Mouse (Mus musculus) neural tube, embryonic 13.5 days (tissue): ENCODE data around the gene Ptprk. TPM values are rescaled to one million over a fixed set of nuclear protein-coding genes. Genes with fewer than 3 reads are reported as not detected.

Source experiments
- ATAC-seq: fragments of 200-750 bp; cut with Nextera tagmentation; 2 replicates; pipeline ENCODE4 v1.8.0; 2017; ENCODE audit warnings: low read depth, mild to moderate bottlenecking, moderate TSS enrichment, moderate library complexity
- H3K27ac ChIP-seq: fragments of 300-500 bp; sonication (generic); replicated peaks from 2 replicates; pipeline ENCODE4 v1.5.1; 2015; ENCODE audit warnings: moderate library complexity, mild to moderate bottlenecking, inconsistent platforms
- H3K27me3 ChIP-seq: fragments of 300-500 bp; sonication (generic); 2 replicates; pipeline ENCODE4 v1.6.1; 2015; ENCODE audit warnings: mild to moderate bottlenecking, inconsistent platforms
- H3K36me3 ChIP-seq: fragments of 300-500 bp; sonication (generic); 2 replicates; pipeline ENCODE4 v1.6.1; 2015; ENCODE audit warnings: mild to moderate bottlenecking, inconsistent platforms
- H3K4me1 ChIP-seq: fragments of 300-500 bp; sonication (generic); replicated peaks from 2 replicates; pipeline ENCODE4 v1.6.1; 2015; ENCODE audit warnings: inconsistent platforms
- H3K4me2 ChIP-seq: fragments of 300-500 bp; sonication (generic); 2 replicates; pipeline ENCODE4 v1.6.1; 2015; ENCODE audit warnings: inconsistent platforms, mild to moderate bottlenecking, moderate library complexity
- H3K4me3 ChIP-seq: fragments of 300-500 bp; sonication (generic); 2 replicates; pipeline ENCODE4 v1.5.1; 2015; ENCODE audit warnings: mild to moderate bottlenecking, inconsistent platforms
- H3K9ac ChIP-seq: fragments of 300-500 bp; sonication (generic); 2 replicates; pipeline ENCODE4 v1.6.1; 2015; ENCODE audit warnings: moderate library complexity, mild to moderate bottlenecking, inconsistent platforms
- H3K9me3 ChIP-seq: fragments of 300-500 bp; sonication (generic); 2 replicates; pipeline ENCODE4 v1.6.1; 2016; ENCODE audit warnings: inconsistent platforms
- WGBS: fragments of 180-500 bp; shearing (Covaris S2); methylation state at CpG from one replicate; pipeline ENCODE4 v1.1.7; 2015; 5-methylcytosine and 5-hydroxymethylcytosine counted together
- polyA plus RNA-seq: library from polyadenylated mRNA; unstranded; fragments of >200 nt; fragmentation: Nextera tagmentation; extraction: Ambion mirVana; gene quantifications from 2 replicates; pipeline ENCODE4 v1.2.1, GENCODE M21; 2015

Gene Ptprk
- polyA plus RNA-seq, 1 experiment from 2014 or later, result 22.4 TPM

- Histone ChIP-seq H3K27ac (no peak overlapping the region), H3K27me3 (no peaks in the 10 kb centered on the region), H3K4me3 (no peak overlapping the region), H3K4me1 (no peaks in the 10 kb centered on the region), H3K9ac (no peak overlapping the region), H3K36me3 (no peaks in the 10 kb centered on the region), H3K4me2 (no peak overlapping the region), H3K9me3 (no peaks in the 10 kb centered on the region)
- 72% methylated on average over 1 of the region's 1 CpGs for WGBS
- no peak for ATAC-seq
Measured at GRCm38 (mm10) chr10:28396520-28396915, 321.9 kb downstream of the Ptprk start.

GRCm38 (mm10) chr10:28401796-28402195, 327.2 kb downstream of the Ptprk start:
- H3K4me3 ChIP-seq, result no peak overlapping the region
- no peaks in the 10 kb centered on the region for H3K9me3 ChIP-seq
- no peaks in the 10 kb centered on the region for H3K4me1 ChIP-seq
- H3K27ac ChIP-seq, result no peak overlapping the region
- H3K27me3 ChIP-seq, result no peaks in the 10 kb centered on the region
- no peak for ATAC-seq
- no peaks in the 10 kb centered on the region for H3K36me3 ChIP-seq
- no peak overlapping the region for H3K9ac ChIP-seq
- no peak overlapping the region for H3K4me2 ChIP-seq

GRCm38 (mm10) chr10:28408980-28409379, 334.4 kb downstream of the Ptprk start:
- Histone ChIP-seq H3K4me1 (no peaks in the 10 kb centered on the region), H3K36me3 (no peaks in the 10 kb centered on the region), H3K4me2 (no peak overlapping the region), H3K27ac (no peak overlapping the region), H3K9ac (no peak overlapping the region), H3K4me3 (no peak overlapping the region), H3K27me3 (no peaks in the 10 kb centered on the region), H3K9me3 (no peaks in the 10 kb centered on the region)
- ATAC-seq, result no peak
- 83% methylated on average over 2 of the region's 2 CpGs for WGBS

GRCm38 (mm10) chr10:28414823-28415222, 340.2 kb downstream of the Ptprk start:
- no peak overlapping the region for H3K4me2 ChIP-seq
- ATAC-seq, result peak; percentile 72
- 41% methylated on average over 4 of the region's 4 CpGs for WGBS
- H3K27ac ChIP-seq, result no peak overlapping the region
- no peaks in the 10 kb centered on the region for H3K27me3 ChIP-seq
- H3K9ac ChIP-seq, result no peak overlapping the region
- H3K4me3 ChIP-seq, result no peak overlapping the region
- 0 out of 2 replicates have a peak, but pooled peaks cover 3% of the 10 kb centered on the region for H3K4me1 ChIP-seq
- H3K9me3 ChIP-seq, result no peaks in the 10 kb centered on the region
- H3K36me3 ChIP-seq, result no peaks in the 10 kb centered on the region

- H3K36me3 ChIP-seq, result no peaks in the 10 kb centered on the region
- no peak overlapping the region for H3K27ac ChIP-seq
- no peak for ATAC-seq
- H3K4me1 ChIP-seq, result no peaks in the 10 kb centered on the region
- no peak overlapping the region for H3K4me3 ChIP-seq
- H3K27me3 ChIP-seq, result no peaks in the 10 kb centered on the region
- WGBS, result 26% methylated on average over 3 of the region's 3 CpGs
- H3K9ac ChIP-seq, result no peak overlapping the region
- no peak overlapping the region for H3K4me2 ChIP-seq
- no peaks in the 10 kb centered on the region for H3K9me3 ChIP-seq
Measured at GRCm38 (mm10) chr10:28422622-28423021, 348.0 kb downstream of the Ptprk start.

GRCm38 (mm10) chr10:28425371-28425770, 350.8 kb downstream of the Ptprk start:
- Histone ChIP-seq H3K9me3 (no peaks in the 10 kb centered on the region), H3K27me3 (no peaks in the 10 kb centered on the region), H3K4me1 (no peaks in the 10 kb centered on the region), H3K9ac (no peak overlapping the region), H3K36me3 (no peaks in the 10 kb centered on the region), H3K4me3 (no peak overlapping the region), H3K27ac (no peak overlapping the region), H3K4me2 (no peak overlapping the region)
- no peak for ATAC-seq

GRCm38 (mm10) chr10:28436084-28436483, 361.5 kb downstream of the Ptprk start:
- Histone ChIP-seq H3K9me3 (no peaks in the 10 kb centered on the region), H3K27ac (no peak overlapping the region), H3K4me2 (no peak overlapping the region), H3K36me3 (no peaks in the 10 kb centered on the region), H3K4me1 (no peaks in the 10 kb centered on the region), H3K27me3 (no peaks in the 10 kb centered on the region), H3K9ac (no peak overlapping the region), H3K4me3 (no peak overlapping the region)
- 81% methylated on average over 1 of the region's 1 CpGs for WGBS
- no peak for ATAC-seq

GRCm38 (mm10) chr10:28449853-28450252, 375.2 kb downstream of the Ptprk start:
- no peak overlapping the region for H3K4me2 ChIP-seq
- H3K27ac ChIP-seq, result no peak overlapping the region
- H3K27me3 ChIP-seq, result no peaks in the 10 kb centered on the region
- no peaks in the 10 kb centered on the region for H3K4me1 ChIP-seq
- no peak for ATAC-seq
- WGBS, result 75% methylated on average over 4 of the region's 4 CpGs
- no peaks in the 10 kb centered on the region for H3K36me3 ChIP-seq
- H3K4me3 ChIP-seq, result no peak overlapping the region
- no peaks in the 10 kb centered on the region for H3K9me3 ChIP-seq
- no peak overlapping the region for H3K9ac ChIP-seq

- Histone ChIP-seq H3K27ac (no peak overlapping the region), H3K27me3 (no peaks in the 10 kb centered on the region), H3K9ac (no peak overlapping the region), H3K4me1 (no peaks in the 10 kb centered on the region), H3K36me3 (no peaks in the 10 kb centered on the region), H3K9me3 (no peaks in the 10 kb centered on the region), H3K4me2 (no peak overlapping the region), H3K4me3 (no peak overlapping the region)
- ATAC-seq, result no peak
- 65% methylated on average over 1 of the region's 1 CpGs for whole genome bisulfite sequencing
Measured at GRCm38 (mm10) chr10:28450642-28451041, 376.0 kb downstream of the Ptprk start.

- Histone ChIP-seq H3K9ac (no peak overlapping the region), H3K9me3 (no peaks in the 10 kb centered on the region), H3K27ac (no peak overlapping the region), H3K36me3 (no peaks in the 10 kb centered on the region), H3K27me3 (no peaks in the 10 kb centered on the region), H3K4me3 (no peak overlapping the region), H3K4me1 (no peaks in the 10 kb centered on the region), H3K4me2 (no peak overlapping the region)
- whole genome bisulfite sequencing, result 60% methylated on average over 1 of the region's 1 CpGs
- no peak for ATAC-seq
Measured at GRCm38 (mm10) chr10:28458027-28458426, 383.4 kb downstream of the Ptprk start.

- WGBS, result 83% methylated on average over 1 of the region's 1 CpGs
- no peaks in the 10 kb centered on the region for H3K36me3 ChIP-seq
- no peak for ATAC-seq
- peaks cover 5% of the 10 kb centered on the region; the same call in 1 of the 2 replicates for H3K4me1 ChIP-seq
- H3K9me3 ChIP-seq, result no peaks in the 10 kb centered on the region
- no peak overlapping the region for H3K9ac ChIP-seq
- H3K4me2 ChIP-seq, result no peak overlapping the region
- H3K4me3 ChIP-seq, result no peak overlapping the region
- H3K27ac ChIP-seq, result no peak overlapping the region
- H3K27me3 ChIP-seq, result no peaks in the 10 kb centered on the region
Measured at GRCm38 (mm10) chr10:28459963-28460362, 385.3 kb downstream of the Ptprk start.

GRCm38 (mm10) chr10:28463706-28464105, 389.1 kb downstream of the Ptprk start:
- WGBS, result 92% methylated on average over 1 of the region's 1 CpGs
- H3K36me3 ChIP-seq, result no peaks in the 10 kb centered on the region

GRCm38 (mm10) chr10:28464766-28465548, 390.3 kb downstream of the Ptprk start:
- peak; percentile 78 for ATAC-seq

More at GRCm38 (mm10) chr10:28463706-28464105, 389.1 kb downstream of the Ptprk start:
- Histone ChIP-seq H3K27me3 (no peaks in the 10 kb centered on the region), H3K4me1 (peaks cover 10% of the 10 kb centered on the region; the same call in 1 of the 2 replicates), H3K4me3 (no peak overlapping the region), H3K27ac (no peak overlapping the region), H3K9me3 (no peaks in the 10 kb centered on the region), H3K9ac (no peak overlapping the region), H3K4me2 (no peak overlapping the region)
- ATAC-seq, result no peak

More at GRCm38 (mm10) chr10:28464766-28465548, 390.3 kb downstream of the Ptprk start:
- Histone ChIP-seq H3K4me1 (peaks cover 10% of the 10 kb centered on the region; the same call in 1 of the 2 replicates), H3K4me3 (no peak overlapping the region), H3K9me3 (no peaks in the 10 kb centered on the region), H3K27ac (no peak overlapping the region), H3K27me3 (no peaks in the 10 kb centered on the region), H3K36me3 (no peaks in the 10 kb centered on the region), H3K9ac (no peak overlapping the region), H3K4me2 (no peak overlapping the region)
- WGBS, result 34% methylated on average over 12 of the region's 12 CpGs
